Mouse (Mus musculus) spleen, adult 18-20 months (tissue): ENCODE results near the gene Spem2.
"Not testable (repeated sequence)": the region's sequence is repeated elsewhere in the genome, so short reads cannot be mapped to it uniquely, and the experiment has no call there.

Experiments
- DNase-seq, 2 experiments: peaks; one replicate each; pipeline ENCODE4 v3.0.0; 2022; ENCODE audit warnings: mixed read lengths in 2 of 2

Gene Spem2

GRCm38 (mm10) chr11:69818365-69818764 lies at the start of gene Spem2:
TSS of gene Spem2 (minus strand) at chr11:69818465.
- no peak for DNase-seq

- no peak for DNase-seq
These were observed 49.1 kb upstream of the Spem2 start for GRCm38 (mm10) chr11:69867335-69867734.

GRCm38 (mm10) chr11:69865561-69865960 lies 47.3 kb upstream of the Spem2 start:
- no peak for DNase-seq

- DNase-seq: no peak
These were observed 46.0 kb upstream of the Spem2 start for GRCm38 (mm10) chr11:69864138-69864860.

- DNase-seq: not testable (repeated sequence)
These were observed 45.5 kb upstream of the Spem2 start for GRCm38 (mm10) chr11:69863729-69864128.

- DNase-seq: no peak
These were observed 40.1 kb upstream of the Spem2 start, which contains the start of gene Tnk1 for GRCm38 (mm10) chr11:69858113-69858998. TSS of gene Tnk1 (minus strand) at chr11:69858730.

GRCm38 (mm10) chr11:69855347-69855746 lies 37.1 kb upstream of the Spem2 start:
- peak; percentile 29 to 58 for DNase-seq

GRCm38 (mm10) chr11:69854680-69855079 lies 36.4 kb upstream of the Spem2 start:
- DNase-seq: no peak

- no peak for DNase-seq
These were observed 35.7 kb upstream of the Spem2 start for GRCm38 (mm10) chr11:69853994-69854393.

GRCm38 (mm10) chr11:69850754-69851153 lies 32.5 kb upstream of the Spem2 start:
- no peak for DNase-seq

- no peak for DNase-seq
These were observed 31.6 kb upstream of the Spem2 start for GRCm38 (mm10) chr11:69849884-69850283.

GRCm38 (mm10) chr11:69849128-69849527 lies 30.9 kb upstream of the Spem2 start:
- DNase-seq: no peak

GRCm38 (mm10) chr11:69848021-69848420 lies 29.8 kb upstream of the Spem2 start:
- DNase-seq: no peak

- no peak for DNase-seq
These were observed 28.7 kb upstream of the Spem2 start for GRCm38 (mm10) chr11:69846738-69847688.

- peak; percentile 81 to 94 for DNase-seq
These were observed 28.0 kb upstream of the Spem2 start, which contains the start of gene Plscr3 for GRCm38 (mm10) chr11:69846198-69846680. TSS of gene Plscr3 (plus strand) at chr11:69846376.

- no peak for DNase-seq
These were observed 20.4 kb upstream of the Spem2 start for GRCm38 (mm10) chr11:69838714-69839104.

GRCm38 (mm10) chr11:69837952-69838713 lies 19.9 kb upstream of the Spem2 start, which contains the start of gene Tmem256:
TSS of gene Tmem256 (plus strand) at chr11:69838514.
- peak; percentile 78 to 81 for DNase-seq

GRCm38 (mm10) chr11:69837604-69837951 lies 19.3 kb upstream of the Spem2 start, which contains the start of gene Nlgn2:
TSS of gene Nlgn2 (minus strand) at chr11:69837784.
- DNase-seq: no peak

GRCm38 (mm10) chr11:69836703-69837576 lies 18.7 kb upstream of the Spem2 start:
- no peak for DNase-seq

GRCm38 (mm10) chr11:69835966-69836335 lies 17.7 kb upstream of the Spem2 start:
- no peak for DNase-seq
